Mouse (Mus musculus): Measurements from ENCODE around the gene Nhej1. TPM values are rescaled to one million over a fixed set of nuclear protein-coding genes. Genes with fewer than 3 reads are reported as not detected.

Nhej1 gene
- polyA plus RNA-seq, 1 experiment from 2014 or later, result 12.1 TPM

DNA sequence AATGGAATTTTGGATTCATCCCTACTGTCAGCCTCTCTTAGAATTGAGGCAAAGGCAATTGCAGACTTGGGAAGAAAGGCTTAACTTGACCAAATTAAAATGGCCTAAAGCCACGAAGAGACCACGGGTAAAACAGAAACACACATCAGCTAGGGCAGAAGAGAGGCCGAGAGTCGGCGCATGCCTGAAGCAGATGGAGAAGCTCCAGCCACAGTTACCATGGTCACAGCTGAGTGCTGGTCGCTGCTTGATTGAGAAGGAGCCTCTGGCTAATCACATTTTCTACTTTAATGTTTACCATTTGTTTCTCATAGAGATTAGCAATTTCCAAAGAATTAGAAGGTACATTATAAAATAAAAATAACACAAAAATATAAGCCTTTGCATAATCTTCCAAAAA lies 123.8 kb downstream of the Nhej1 start:
- 65% methylated on average over 6 of the region's 6 CpGs for WGBS
- H3K9me3 ChIP-seq (ENCODE audit: low read length), result no peaks in the 10 kb centered on the region
- no peaks in the 10 kb centered on the region for H3K27me3 ChIP-seq (ENCODE audit: insufficient read depth, low read length)
- no peak overlapping the region for H3K4me3 ChIP-seq (ENCODE audit: low read length)
- no peak overlapping the region for H3K27ac ChIP-seq (ENCODE audit: low read length)
- no peaks in the 10 kb centered on the region for H3K36me3 ChIP-seq (ENCODE audit: insufficient read depth, low read length)
- no peak overlapping the region for H3K9ac ChIP-seq (replicated peaks; ENCODE audit: low read length)
- H3K4me1 ChIP-seq (ENCODE audit: insufficient read depth, low read length), result no peaks in the 10 kb centered on the region
- ATAC-seq (ENCODE audit: low FRiP score, low TSS enrichment), result no peak
- H3K4me2 ChIP-seq (replicated peaks; ENCODE audit: low read depth, low read length), result no peak overlapping the region

DNA sequence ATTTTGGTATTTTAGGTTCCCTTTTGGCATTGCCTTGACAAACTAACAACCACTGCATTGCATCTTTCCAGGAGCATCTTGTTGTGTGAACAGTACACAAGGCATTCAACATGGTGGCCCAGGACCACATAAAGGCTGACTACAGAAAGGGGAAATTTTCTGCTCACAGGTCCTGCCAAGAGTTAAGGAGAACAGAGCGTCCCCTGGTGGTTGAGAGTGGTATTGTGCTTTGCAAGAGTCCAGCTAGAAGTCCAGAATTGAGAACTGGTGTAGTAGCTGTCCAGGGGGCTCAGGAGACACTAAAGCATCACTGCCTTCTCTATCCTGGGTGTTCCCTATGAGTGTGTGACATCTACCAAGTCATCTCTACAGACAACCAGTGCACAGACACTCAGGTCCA lies 124.5 kb downstream of the Nhej1 start:
- Histone ChIP-seq H3K4me3 (ENCODE audit: low read length) (no peak overlapping the region), H3K4me1 (ENCODE audit: insufficient read depth, low read length) (no peaks in the 10 kb centered on the region), H3K27me3 (ENCODE audit: insufficient read depth, low read length) (no peaks in the 10 kb centered on the region), H3K36me3 (ENCODE audit: insufficient read depth, low read length) (no peaks in the 10 kb centered on the region), H3K4me2 (replicated peaks; ENCODE audit: low read depth, low read length) (no peak overlapping the region), H3K27ac (ENCODE audit: low read length) (no peak overlapping the region), H3K9me3 (ENCODE audit: low read length) (no peaks in the 10 kb centered on the region), H3K9ac (replicated peaks; ENCODE audit: low read length) (no peak overlapping the region)
- 0% methylated on average over 1 of the region's 1 CpGs for WGBS
- no peak for ATAC-seq (ENCODE audit: low FRiP score, low TSS enrichment)

DNA sequence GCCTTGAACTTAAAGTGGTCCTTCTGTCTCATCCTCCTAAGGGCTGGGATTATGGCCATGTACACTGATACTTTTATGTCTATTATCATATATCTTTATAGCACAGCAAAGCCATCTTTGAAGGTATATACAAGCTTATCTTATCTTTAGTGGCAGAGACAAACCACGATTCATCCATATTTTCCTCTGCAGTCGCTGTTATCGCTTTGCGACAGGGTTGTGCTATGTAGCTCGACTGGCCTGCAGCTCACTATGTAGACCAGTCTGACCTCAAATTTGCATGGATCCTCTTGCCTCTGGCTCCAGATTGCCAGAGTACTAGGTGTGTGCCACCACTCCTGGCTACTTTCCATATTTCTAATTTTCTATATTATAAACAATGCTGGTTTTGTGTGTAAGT lies 125.8 kb downstream of the Nhej1 start:
- H3K27ac ChIP-seq (ENCODE audit: low read length), result no peak overlapping the region
- no peak for ATAC-seq (ENCODE audit: low FRiP score, low TSS enrichment)
- no peak overlapping the region for H3K4me2 ChIP-seq (replicated peaks; ENCODE audit: low read depth, low read length)
- no peaks in the 10 kb centered on the region for H3K4me1 ChIP-seq (ENCODE audit: insufficient read depth, low read length)
- H3K9me3 ChIP-seq (ENCODE audit: low read length), result no peaks in the 10 kb centered on the region
- no peaks in the 10 kb centered on the region for H3K36me3 ChIP-seq (ENCODE audit: insufficient read depth, low read length)
- 85% methylated on average over 5 of the region's 5 CpGs for WGBS
- H3K4me3 ChIP-seq (ENCODE audit: low read length), result no peak overlapping the region
- H3K27me3 ChIP-seq (ENCODE audit: insufficient read depth, low read length), result no peaks in the 10 kb centered on the region
- H3K9ac ChIP-seq (replicated peaks; ENCODE audit: low read length), result no peak overlapping the region

DNA sequence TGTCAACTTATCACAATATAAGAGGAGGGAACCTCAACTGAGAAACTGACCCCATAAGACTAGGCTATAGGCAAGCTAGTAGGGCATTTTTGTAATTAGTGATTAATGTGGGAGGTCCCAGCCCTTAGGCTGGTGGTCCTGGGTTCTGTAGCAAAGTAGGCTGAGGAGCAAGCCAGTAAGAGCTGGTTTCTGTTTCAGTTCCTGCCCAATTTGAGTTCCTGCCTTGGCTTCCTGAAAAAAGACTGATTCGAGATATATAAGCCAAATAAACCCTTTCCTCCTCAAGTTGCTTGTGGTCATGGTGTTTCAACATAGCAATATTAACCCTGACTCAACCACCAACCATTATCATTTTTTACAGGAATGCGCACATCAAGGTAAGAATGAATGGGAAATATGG lies 127.8 kb downstream of the Nhej1 start:
- H3K36me3 ChIP-seq (ENCODE audit: insufficient read depth, low read length), result no peaks in the 10 kb centered on the region
- no peak overlapping the region for H3K27ac ChIP-seq (ENCODE audit: low read length)
- WGBS, result 81% methylated on average over 2 of the region's 2 CpGs
- H3K27me3 ChIP-seq (ENCODE audit: insufficient read depth, low read length), result no peaks in the 10 kb centered on the region
- no peaks in the 10 kb centered on the region for H3K4me1 ChIP-seq (ENCODE audit: insufficient read depth, low read length)
- H3K9ac ChIP-seq (replicated peaks; ENCODE audit: low read length), result no peak overlapping the region
- no peak overlapping the region for H3K4me2 ChIP-seq (replicated peaks; ENCODE audit: low read depth, low read length)
- no peak overlapping the region for H3K4me3 ChIP-seq (ENCODE audit: low read length)
- ATAC-seq (ENCODE audit: low FRiP score, low TSS enrichment), result no peak
- no peaks in the 10 kb centered on the region for H3K9me3 ChIP-seq (ENCODE audit: low read length)

DNA sequence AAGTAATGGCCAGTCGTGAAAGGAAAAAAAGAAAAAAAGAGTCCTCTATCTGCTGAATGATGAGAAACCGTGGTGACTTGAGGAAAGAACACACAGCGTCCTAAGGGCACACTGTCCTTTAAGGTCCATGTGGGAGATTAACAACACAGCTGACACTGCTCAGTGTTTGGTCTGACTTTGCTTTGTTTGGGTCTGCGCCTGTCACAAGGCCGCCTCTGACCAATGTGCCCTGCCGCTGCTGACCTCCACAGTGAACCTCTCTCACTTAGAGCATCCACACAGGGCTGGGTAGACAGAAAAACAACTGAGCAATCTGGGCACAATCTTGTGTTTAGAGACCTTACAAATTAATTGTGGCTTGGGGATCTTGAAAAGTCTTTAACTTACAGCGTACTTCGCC lies 148.0 kb downstream of the Nhej1 start:
- H3K27ac ChIP-seq (ENCODE audit: low read length), result no peak overlapping the region
- 68% methylated on average over 8 of the region's 8 CpGs for WGBS
- H3K27me3 ChIP-seq (ENCODE audit: insufficient read depth, low read length), result no peaks in the 10 kb centered on the region
- no peaks in the 10 kb centered on the region for H3K36me3 ChIP-seq (ENCODE audit: insufficient read depth, low read length)
- H3K9ac ChIP-seq (replicated peaks; ENCODE audit: low read length), result no peak overlapping the region
- no peaks in the 10 kb centered on the region for H3K9me3 ChIP-seq (ENCODE audit: low read length)
- peaks cover 6% of the 10 kb centered on the region; the same call in 1 of the 2 replicates for H3K4me1 ChIP-seq (ENCODE audit: insufficient read depth, low read length)
- ATAC-seq (ENCODE audit: low FRiP score, low TSS enrichment), result no peak
- no peak overlapping the region for H3K4me2 ChIP-seq (replicated peaks; ENCODE audit: low read depth, low read length)
- no peak overlapping the region for H3K4me3 ChIP-seq (ENCODE audit: low read length)

DNA sequence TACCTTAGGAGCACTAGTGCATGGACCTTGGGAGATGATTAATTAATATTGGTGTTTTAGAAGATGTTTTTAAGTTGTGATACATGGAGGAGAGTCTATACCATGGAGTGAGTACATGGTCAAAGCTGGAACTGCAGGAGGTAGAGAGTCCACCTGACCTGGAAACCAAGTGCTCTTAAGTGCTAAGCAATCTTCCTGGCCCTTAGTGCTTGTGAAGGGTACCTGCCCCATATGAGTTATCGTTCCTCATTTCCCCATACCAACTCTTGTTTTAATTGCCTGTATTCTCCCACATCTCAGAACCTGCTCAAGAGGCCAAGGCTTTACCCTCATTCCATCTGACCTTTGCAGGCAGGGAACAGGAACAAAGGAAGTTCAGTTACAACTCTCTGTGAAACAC lies 149.1 kb downstream of the Nhej1 start:
- Histone ChIP-seq H3K4me1 (ENCODE audit: insufficient read depth, low read length) (peaks cover 6% of the 10 kb centered on the region; the same call in 1 of the 2 replicates), H3K9ac (replicated peaks; ENCODE audit: low read length) (no peak overlapping the region), H3K36me3 (ENCODE audit: insufficient read depth, low read length) (no peaks in the 10 kb centered on the region), H3K27me3 (ENCODE audit: insufficient read depth, low read length) (no peaks in the 10 kb centered on the region), H3K4me2 (replicated peaks; ENCODE audit: low read depth, low read length) (no peak overlapping the region), H3K27ac (ENCODE audit: low read length) (no peak overlapping the region), H3K9me3 (ENCODE audit: low read length) (no peaks in the 10 kb centered on the region), H3K4me3 (ENCODE audit: low read length) (no peak overlapping the region)
- 89% methylated on average over 1 of the region's 1 CpGs for WGBS
- ATAC-seq (ENCODE audit: low FRiP score, low TSS enrichment), result no peak

DNA sequence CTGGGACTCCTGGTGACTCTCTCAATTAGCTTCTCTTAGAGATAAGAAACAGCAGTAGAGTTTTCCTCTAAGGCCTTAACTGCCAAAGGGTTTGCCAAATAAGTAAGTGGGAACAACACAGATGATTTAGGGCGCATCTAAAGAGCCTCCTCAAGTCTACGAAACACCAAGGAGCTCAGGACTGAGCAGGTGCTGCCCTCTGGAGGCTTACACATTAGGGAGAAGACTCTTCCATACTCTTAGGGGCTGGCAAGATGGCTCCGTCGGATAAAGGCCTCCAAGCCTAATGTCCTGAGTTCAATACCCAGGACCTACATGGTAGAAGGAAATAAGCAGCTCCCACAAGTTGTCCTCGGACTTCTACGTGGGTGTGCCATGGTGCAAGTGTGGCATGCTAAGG lies 151.4 kb downstream of the Nhej1 start:
- Histone ChIP-seq H3K4me3 (ENCODE audit: low read length) (no peak overlapping the region), H3K4me1 (ENCODE audit: insufficient read depth, low read length) (peaks cover 6% of the 10 kb centered on the region; the same call in 1 of the 2 replicates), H3K27ac (ENCODE audit: low read length) (no peak overlapping the region), H3K27me3 (ENCODE audit: insufficient read depth, low read length) (no peaks in the 10 kb centered on the region), H3K9ac (replicated peaks; ENCODE audit: low read length) (no peak overlapping the region), H3K9me3 (ENCODE audit: low read length) (no peaks in the 10 kb centered on the region), H3K4me2 (replicated peaks; ENCODE audit: low read depth, low read length) (no peak overlapping the region), H3K36me3 (ENCODE audit: insufficient read depth, low read length) (no peaks in the 10 kb centered on the region)
- no peak for ATAC-seq (ENCODE audit: low FRiP score, low TSS enrichment)
- WGBS, result 82% methylated on average over 6 of the region's 6 CpGs

DNA sequence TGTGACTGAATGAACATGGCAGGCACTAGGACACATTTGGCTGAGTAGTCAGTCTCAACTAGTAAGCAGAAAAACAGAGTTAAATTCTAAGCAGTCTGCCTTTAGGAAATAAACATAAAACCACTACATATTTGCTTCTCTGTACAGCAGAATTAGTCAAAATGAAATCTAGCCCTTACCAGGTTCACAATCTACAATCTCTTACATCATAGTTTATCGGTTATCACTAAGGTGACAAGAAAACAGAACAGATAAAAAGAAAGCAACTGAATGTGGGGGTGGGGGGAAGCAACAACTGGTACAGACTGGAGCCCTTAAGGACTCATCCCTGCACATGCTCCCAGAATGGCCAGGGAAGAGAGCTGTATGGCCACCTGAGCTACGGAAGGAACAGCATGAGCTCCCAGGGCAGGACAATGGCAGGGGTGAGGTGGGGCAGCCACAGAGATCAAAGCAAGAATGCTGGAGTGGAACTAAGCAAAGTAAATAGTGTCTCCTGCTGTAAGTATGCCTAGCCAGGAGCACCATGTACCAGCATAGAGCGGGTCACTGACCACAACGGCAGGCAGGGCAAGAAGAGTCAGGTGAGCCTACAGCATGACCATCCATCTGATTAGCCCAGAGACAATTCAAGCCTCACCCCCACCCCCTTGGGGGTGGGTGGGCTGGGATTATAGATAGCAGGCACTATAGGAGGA lies 153.5 kb downstream of the Nhej1 start:
- ATAC-seq (ENCODE audit: low FRiP score, low TSS enrichment), result peak; percentile 89
- Histone ChIP-seq H3K36me3 (ENCODE audit: insufficient read depth, low read length) (no peaks in the 10 kb centered on the region), H3K9ac (replicated peaks; ENCODE audit: low read length) (no peak overlapping the region), H3K27me3 (ENCODE audit: insufficient read depth, low read length) (no peaks in the 10 kb centered on the region), H3K4me2 (replicated peaks; ENCODE audit: low read depth, low read length) (no peak overlapping the region), H3K9me3 (ENCODE audit: low read length) (no peaks in the 10 kb centered on the region), H3K27ac (ENCODE audit: low read length) (peak overlapping the region; percentile 17), H3K4me1 (ENCODE audit: insufficient read depth, low read length) (no peaks in the 10 kb centered on the region), H3K4me3 (ENCODE audit: low read length) (no peak overlapping the region)
- WGBS, result 30% methylated on average over 4 of the region's 4 CpGs

DNA sequence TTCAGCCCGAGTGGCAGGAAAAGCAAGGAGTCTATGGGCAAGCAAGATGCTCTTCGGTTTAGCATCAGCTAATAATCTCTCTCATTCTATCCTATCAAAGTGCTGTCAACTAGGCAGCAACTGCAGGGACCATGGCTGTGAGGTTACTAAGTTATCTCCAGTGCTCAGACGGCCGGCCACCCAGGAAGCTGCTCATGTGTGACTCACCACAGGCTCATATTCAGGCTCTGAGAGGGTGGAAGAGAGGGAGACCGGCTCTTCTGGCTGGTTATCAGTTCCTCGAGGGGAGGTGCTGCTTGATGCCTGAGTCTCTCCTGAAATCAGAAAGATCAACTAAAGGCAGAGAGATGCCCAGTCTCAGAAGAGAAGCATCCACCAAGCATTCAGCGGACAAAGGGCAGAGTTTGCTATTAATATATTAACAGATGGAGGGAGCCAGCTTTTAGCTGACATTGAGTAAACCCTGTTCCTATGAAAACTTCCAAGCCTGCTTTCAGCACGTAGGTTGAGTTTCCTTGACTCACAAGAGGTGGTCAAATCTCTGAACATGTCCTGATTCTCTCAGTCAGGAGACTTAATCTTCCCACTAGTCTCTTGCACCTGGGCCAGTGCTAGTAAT lies 156.9 kb downstream of the Nhej1 start:
- no peaks in the 10 kb centered on the region for H3K36me3 ChIP-seq (ENCODE audit: insufficient read depth, low read length)
- H3K4me2 ChIP-seq (replicated peaks; ENCODE audit: low read depth, low read length), result no peak overlapping the region
- no peak overlapping the region for H3K9ac ChIP-seq (replicated peaks; ENCODE audit: low read length)
- peak overlapping the region; percentile 57 for H3K27ac ChIP-seq (ENCODE audit: low read length)
- H3K27me3 ChIP-seq (ENCODE audit: insufficient read depth, low read length), result no peaks in the 10 kb centered on the region
- H3K4me1 ChIP-seq (ENCODE audit: insufficient read depth, low read length), result peaks cover 7% of the 10 kb centered on the region
- no peak for ATAC-seq (ENCODE audit: low FRiP score, low TSS enrichment)
- 38% methylated on average over 8 of the region's 8 CpGs for WGBS
- H3K4me3 ChIP-seq (ENCODE audit: low read length), result no peak overlapping the region
- H3K9me3 ChIP-seq (ENCODE audit: low read length), result no peaks in the 10 kb centered on the region

DNA sequence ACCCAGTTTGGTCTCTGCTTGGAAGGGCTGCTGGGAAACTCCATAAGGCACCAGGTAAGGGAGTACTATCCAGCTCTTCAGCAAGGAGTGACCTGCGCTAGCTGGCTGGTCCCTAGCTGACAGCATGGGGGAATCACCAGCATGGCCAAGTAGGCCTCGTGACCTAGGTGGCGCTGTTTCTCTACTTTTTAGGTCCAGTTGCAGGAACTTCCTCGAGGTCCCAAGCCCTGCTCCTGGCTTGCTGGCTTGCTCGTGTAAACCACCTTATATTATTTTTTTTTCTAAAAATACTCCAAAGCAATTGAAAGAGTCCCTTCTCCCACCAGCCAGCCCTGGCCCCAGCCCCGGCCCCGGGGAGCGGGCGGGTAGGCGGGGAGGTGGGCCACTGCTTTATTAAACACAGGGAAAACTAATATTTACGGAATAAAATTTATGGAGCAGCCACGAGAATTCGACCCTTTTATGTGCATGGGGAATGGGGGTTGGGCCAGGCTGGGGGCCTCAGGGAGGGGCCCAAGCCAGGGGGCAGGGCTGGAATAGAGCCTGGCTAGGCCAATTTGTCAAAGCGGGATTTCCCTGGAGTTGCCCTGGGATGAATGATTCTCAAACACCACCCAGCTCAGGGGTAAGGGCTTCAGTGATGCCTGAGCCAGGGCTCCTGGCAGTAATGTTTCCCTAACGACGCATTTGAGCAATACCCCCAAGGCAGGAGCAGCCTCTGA lies 160.3 kb downstream of the Nhej1 start:
- H3K9me3 ChIP-seq (ENCODE audit: low read length), result no peaks in the 10 kb centered on the region
- H3K4me3 ChIP-seq (ENCODE audit: low read length), result peak overlapping the region; percentile 27
- H3K4me1 ChIP-seq (ENCODE audit: insufficient read depth, low read length), result peaks cover 7% of the 10 kb centered on the region
- 0 out of 2 replicates have a peak, but pooled peaks cover 3% of the 10 kb centered on the region for H3K27me3 ChIP-seq (ENCODE audit: insufficient read depth, low read length)
- peak; percentile 64; the same call in 1 of the 2 replicates for ATAC-seq (ENCODE audit: low FRiP score, low TSS enrichment)
- peak overlapping the region; percentile 27 for H3K9ac ChIP-seq (replicated peaks; ENCODE audit: low read length)
- no peaks in the 10 kb centered on the region for H3K36me3 ChIP-seq (ENCODE audit: insufficient read depth, low read length)
- no peak overlapping the region for H3K27ac ChIP-seq (ENCODE audit: low read length)
- peak overlapping the region; percentile 51 for H3K4me2 ChIP-seq (replicated peaks; ENCODE audit: low read depth, low read length)
- 6% methylated on average over 16 of the region's 16 CpGs for WGBS

Data from kidney, embryonic 16.5 days (tissue).